Mouse (Mus musculus) MN1 (cell line): ENCODE measurements around the gene Paf1.

Source experiments
- DNase-seq: peaks from one replicate; pipeline ENCODE4 v3.0.0-alpha.2; 2016; ENCODE audit warnings: low spot score

Paf1 gene

DNA sequence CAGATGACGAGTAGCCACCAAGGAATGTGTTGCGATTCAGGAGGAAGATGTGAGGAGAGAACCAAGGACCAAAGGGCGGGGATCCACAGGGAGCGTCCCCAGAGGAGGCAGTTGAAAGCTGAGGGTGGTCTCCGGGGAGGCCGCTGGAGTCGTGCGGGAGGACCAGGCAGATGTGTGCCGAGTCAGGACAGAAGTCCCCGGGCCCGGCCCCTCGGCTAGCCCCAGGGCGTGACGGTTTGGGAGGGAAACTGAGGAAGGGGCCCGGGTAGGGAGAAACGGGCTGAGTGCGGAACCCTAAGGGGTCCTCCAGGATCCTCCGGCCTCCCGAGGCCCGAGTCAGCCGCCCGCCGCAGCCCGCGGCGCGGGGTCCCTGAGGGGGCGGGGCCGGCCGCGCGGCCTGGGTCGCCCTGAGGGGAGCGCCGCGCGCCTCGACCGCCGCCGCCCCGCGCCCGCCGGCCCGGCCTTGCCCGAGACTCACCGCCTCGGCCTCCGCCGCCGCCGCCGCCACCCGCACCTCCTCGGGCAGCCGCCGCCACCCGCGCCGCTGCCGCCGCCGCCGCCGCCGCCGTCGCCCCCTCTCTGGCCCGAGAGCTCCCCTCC lies 43.0 kb downstream of the Paf1 start:
- DNase-seq: peak; percentile 12

DNA sequence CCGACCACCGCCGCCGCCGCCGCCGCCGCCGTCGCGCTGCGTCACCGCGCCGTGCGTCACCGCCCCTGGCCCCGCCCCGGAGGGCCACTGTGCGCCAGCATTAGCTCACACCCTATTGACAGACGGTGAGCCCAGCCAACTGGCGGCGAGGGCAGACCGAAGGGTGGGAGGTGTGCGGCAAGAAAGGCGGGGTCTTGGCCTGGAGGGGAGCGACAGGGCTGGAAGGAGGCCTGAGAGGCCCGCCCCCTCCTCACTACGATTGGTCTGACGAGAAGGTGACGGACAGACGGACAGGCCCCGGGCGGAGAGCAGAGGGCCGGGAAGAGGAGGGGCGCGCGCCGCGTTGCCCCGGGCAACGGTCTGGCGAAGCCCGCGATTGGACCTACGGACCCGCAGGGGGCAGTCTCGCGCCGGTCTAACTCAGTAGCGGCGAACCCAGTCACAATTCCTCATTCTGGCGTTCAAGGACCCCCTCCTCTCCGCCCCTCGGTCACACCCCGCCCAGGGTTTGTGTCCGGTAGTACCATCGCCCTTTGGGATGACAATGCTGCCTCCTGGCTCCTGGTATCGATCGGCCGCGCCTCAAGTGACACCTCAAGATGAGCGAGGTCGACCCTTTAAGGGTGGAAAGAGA lies 43.6 kb downstream of the Paf1 start:
- peak; percentile 99 for DNase-seq

DNA sequence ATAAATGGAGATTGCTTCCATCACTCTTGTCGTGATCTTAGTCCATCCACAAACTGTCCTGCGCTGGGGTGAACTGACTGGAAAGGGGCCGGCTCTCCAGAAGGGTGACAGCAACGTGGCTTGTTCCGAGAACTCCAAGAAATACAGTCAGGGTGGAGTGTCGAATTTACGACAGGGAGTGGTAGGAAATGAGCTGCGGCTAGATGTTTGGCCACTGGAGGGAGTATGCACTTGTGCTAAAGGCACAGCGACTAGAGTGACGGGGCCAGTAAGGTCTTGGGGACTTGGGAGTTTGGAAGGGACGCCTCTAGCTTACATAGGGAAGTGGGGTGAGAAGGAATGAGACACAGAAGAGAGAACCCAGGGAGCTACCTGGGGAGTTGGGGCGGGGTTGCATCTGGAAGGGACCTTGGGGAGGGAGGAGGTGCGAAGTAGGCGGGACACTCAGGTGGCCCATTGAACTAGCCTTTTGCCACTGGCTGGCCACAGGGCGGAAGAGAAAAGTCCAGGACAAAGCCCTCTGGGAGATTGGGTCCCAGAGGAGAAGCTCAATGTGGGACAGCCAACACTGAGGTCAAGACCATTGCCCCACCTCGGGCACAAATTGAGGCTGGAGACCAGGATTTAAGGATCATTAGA lies 44.3 kb downstream of the Paf1 start, which contains the start of gene Gmfg:
Gene Gmfg, plus strand, starts transcription at position 516 of the 639 bp plus-strand sequence.
- DNase-seq: peak; percentile 86

DNA sequence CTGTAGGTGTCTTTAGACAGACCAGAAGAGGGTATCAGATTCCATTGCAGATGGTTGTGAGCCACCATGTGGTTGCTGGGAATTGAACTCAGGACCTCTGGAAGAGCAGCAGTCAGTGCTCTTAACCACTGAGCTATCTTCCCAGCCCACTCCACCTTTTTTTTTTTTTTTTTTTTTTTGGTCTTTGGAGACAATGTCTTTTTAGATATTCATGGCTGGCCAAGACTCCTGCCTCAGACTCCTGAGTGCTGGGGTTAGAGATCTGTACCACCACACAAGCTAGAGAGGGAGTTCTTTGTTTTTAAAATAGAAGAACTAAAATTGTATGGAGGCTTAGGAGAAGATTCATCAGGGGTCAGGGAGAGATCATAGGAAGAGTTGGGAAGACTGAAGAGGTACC lies 45.2 kb downstream of the Paf1 start:
- no peak for DNase-seq

DNA sequence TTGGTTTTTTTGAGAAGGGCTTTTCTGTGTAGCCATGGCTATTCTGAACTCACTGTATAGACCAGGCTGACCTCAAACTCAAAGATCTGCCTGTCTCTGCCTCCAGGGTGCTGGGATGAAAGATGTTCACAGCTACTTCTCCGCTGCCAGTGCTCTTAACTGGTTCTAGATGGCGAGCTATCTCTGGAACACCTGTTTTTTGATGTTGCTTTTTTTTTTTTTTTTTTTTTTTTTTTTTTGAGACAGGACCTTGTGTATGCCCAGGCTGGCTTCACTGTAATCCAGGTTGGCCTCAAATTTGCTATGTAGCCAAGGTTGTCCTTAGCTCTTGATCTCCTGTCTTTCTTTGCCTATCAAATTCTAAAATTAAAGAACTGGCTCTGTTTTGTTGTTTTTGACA lies 46.0 kb downstream of the Paf1 start:
- DNase-seq: no peak

DNA sequence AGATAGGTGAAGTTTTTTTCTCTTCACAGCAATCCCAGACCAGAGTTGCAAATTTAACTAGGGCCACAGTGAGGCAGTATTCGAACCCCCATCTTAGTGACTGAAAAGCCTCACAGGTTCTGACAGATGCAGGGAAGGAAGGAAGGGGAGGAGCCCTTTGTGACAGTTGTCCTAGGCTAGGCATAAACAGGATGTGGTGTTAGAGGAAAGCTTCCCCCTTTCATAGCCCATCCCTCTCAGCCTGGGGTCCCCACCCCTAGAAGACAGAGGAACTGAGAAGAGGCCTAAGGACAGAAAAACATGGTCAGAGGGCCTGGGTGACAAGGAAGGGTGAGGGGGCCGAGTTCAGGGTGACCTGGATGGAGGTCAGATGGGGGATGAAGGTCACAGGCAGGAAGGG lies 48.0 kb downstream of the Paf1 start:
- DNase-seq: no peak

DNA sequence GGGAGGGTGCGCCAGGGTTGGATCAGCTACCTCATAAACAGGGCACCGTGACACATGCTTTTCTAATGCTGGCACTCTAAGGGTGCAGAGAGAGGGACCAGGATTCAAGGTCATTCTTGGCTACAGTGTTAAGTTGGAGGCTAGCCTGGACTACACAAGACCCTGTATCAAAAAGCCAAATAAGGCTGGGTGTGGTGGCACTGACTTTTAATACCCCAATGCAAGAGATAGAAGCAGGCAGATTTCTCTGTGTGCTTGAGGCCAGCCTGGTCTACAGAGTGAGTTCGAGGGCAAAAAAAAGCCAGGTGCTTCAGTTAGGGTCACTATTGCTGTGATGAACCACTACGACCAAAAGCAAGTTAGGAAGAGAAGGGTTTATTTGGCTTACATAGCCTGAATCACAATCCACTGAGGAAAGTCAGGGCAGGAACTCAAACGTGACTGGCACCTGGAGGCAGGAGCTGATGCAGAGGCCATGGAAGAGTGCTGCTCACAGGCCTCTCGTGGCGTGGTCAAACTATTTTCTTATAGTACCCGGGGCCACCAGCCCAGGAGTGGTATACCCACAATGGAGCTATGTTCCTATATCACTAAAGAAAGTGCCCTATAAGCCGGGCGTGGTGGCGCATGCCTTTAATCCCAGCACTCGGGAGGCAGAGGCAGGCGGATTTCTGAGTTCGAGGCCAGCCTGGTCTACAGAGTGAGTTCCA lies 49.2 kb downstream of the Paf1 start:
- no peak for DNase-seq

DNA sequence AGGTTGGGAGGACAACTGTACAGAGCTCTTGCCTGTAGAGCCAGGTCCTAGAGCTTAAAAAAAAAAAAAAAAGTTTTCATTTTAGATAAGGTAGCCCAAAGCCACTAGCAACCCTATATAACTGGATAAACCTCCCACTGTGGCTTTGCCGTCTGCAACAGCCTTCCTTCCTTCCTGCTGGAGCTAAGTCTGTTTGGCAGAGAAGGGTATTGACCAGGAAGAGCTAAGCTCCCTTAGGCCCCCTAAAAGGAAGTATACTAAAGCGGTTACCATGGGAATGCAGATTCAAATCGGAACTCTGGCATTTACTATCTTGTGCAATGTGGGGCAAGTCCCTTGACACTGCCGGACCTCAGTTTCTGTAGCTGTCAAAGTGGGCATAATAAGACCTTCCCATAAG lies 49.9 kb downstream of the Paf1 start:
- no peak for DNase-seq

DNA sequence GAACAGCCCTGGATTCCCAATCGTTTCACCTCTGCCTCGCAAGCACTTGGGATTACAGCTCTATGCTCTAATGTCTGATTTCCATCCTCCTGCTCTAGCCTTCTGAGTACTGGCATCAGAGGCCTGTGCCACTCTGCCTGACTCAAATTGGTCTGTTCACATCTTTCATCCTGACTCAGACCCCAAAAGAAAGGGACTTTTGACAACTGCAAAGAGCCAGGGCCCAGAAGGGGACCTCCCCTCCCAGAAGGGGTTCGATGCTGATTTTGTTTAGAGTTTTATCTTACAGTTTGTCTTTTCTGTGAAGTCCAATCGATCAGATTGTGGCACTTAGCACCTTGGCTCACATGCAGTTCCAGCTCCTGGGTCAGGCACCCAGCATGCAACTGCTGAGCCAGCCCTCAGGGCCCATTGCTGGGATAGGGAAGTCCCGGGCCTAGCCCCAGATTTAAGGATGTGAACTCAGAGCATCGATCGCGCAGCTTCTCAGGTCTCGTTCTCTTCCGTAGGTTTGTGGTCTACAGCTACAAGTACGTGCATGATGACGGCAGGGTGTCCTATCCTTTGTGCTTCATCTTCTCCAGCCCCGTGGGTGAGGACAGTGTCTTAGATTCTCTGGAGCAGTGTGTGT lies 51.7 kb downstream of the Paf1 start:
- no peak for DNase-seq

DNA sequence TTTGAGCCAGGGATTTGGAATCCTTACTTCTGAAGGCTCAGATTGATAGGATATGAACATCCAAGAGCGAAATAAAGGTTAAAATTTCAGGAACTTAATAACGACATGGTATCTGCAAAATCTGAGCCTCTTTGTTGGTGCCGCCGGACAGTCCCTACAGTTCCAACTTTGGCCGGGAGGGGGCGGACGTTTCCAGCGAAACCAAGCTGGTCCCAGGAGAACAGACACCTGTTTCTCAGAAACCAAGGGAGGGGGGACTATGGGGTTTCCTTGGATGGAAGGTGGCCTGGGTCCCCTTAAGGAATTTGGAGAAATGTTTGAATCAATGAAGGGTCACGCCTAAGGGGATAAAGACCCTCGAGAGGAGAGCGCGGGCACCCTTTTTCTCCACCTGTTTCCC lies 53.7 kb downstream of the Paf1 start:
- DNase-seq: peak; percentile 62

DNA sequence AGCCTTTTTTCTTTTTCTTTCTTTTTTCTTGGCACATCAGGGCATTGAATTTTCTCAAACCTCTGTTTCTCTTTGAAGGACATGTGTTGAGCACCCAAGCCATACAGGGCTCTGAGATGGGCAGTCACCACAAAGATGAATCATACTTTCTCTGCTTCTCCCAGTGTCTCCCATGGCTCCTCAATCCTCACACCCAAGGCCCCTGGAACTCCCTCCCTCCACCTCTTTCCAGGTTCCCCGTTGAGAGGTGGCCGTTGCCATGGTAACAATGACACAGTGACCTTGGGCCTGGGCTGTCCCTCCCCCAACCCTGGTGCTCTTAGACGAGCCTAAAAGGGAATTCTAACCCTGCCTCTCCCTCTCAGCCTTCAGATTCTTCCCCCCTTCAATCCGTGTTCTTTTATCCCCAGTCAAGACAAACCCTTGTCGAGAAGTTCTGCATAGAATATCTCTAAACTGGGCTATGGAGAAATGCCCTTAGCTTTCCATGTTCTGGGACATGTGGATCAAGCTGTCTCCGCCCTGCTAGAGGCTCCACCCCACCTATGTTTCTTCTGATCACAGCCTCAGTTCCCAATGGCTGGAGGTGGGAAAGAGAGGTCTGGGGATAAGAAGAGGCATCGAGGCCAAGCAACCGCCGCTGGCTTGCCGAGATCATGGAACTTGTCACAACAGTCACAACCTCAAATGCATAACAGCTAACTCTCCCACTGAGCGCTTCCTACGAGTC lies 54.5 kb downstream of the Paf1 start:
- peak; percentile 36 for DNase-seq

DNA sequence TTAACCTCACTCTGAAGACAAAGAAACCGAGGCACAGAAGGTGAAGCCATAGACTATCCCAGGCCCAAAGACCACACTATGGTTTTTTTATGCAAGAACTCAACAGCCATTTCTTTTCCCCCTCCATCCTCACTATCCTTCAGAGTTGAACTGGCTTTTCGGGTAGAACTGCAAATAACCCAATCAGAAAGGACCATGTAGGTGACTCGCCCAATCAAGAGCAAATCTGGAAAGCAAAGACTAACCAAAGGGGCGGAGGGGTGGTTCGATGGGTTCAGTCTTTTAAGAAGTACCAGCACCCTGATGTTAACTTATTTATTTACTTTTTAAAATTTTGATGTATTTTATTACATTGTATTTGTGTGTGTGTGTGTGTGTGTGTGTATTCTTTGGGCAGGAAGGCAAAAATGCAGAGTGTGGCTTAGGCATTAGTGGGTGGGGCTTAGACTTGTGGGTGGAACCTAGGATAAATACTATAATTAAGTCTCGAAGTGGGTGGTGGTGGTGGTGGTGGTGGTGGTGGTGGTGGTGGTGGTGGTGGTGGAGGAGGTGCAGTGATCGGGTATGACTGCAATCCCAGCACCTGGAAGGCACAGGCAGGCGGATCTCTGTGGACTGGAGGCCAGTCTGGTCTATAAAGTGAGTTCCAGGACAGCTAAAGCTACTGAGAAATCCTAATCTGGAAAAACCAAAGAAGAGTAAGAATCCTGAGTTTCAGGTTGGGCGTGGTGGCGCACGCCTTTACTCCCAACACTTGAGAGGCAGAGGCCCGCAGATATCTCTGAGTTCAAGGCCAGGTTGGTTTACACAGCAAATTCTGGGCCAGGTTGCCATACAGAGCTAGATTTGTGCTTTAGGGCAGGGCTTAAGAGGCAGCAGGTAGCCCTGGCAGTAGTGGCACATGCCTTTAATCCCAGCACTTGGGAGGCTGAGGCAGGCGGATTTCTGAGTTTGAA lies 55.4 kb downstream of the Paf1 start:
- peak; percentile 26 for DNase-seq
